Mouse (Mus musculus): ENCODE measurements around the gene Slc7a6os.
A peak's percentile ranks its signal among the peaks of the same experiment; 100 is the strongest.

Slc7a6os gene

DNA sequence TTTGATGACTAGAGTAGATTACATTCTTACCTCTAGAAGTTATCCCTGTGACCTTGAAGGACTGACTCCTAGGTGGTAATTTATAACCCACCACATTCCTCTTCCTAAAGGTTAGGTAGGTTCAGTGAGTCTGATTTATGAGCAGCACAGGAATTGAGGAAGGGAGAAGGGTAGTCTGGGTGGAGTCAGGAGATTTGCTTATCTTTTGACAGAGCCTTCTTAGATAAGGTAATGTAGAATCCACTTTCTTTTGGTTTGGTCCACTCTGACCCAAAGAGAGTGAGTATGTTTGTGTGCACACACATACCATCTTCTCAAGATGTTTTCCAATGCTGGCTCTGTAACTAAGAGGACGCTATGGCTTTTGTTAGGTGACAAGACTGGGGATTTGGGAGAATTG is 33.1 kb downstream of the Slc7a6os start:
- DNase-seq (ENCODE audit: low spot score in 2 of 2): no peak

DNA sequence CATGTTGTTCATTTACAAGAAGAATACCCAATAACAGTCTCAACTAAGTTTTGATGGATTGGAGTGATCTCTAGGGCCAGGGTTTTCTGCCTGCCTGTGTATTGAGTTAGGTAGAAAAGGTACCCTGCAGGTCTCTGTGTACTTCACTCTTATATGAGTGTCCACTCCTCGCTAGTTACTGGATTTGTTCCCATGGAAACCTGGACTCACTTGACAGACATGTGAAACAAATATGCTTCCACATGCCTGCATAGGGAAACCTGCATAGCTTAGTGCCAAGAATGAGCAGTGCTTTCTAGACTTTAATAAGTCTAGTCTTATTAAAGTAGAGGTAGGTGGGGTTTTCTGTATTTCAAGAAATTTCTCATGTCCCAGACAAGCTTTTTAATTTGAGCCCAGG is 33.8 kb downstream of the Slc7a6os start:
- DNase-seq (ENCODE audit: low spot score in 2 of 2): no peak

DNA sequence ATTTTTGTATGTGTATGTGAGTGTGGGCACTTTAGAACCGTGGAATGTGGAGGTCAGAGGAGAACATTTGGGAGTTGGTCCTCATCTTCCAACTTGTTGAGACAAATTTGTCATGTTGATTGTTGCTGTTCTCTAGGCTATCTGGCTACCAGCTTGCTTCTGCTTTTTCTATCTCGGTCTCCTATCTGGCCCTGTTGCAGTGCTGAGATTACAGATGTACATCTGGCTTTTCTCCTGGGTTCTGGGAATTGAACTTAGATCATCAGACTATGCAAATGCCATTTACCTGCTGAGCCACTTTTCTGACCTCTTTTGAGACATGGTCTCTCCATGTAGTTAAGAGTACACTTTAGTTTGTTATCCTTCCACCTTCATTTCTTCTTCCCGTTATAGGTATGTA is 37.2 kb downstream of the Slc7a6os start:
- DNase-seq (ENCODE audit: low spot score in 2 of 2): no peak

DNA sequence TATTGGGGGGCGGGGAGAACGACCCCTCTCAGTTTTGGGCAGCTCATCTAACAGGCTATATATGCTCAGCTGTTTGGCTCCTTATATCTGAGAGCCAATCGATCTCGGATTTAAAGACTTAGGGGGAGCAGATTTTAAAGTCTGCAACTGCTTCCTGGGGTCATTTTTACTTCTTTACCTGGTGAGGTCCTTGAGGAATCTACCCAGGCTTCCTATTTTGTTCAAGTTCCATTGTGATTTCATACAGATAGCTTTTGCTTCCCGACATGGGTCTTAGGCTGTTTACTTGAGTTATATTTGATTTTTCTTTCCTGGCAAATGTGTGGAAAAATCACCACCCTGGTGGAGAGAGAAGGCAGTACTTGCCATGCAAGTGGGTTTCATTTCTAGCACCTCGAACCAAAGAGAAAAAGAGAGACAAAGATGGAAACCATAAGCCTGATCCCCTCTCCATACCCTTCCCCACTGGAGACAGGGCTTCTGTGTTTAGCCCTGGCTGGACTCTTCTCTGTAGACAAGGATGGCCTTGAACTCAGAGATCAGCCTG is 40.7 kb downstream of the Slc7a6os start:
- no peak for DNase-seq (ENCODE audit: low spot score in 2 of 2)

DNA sequence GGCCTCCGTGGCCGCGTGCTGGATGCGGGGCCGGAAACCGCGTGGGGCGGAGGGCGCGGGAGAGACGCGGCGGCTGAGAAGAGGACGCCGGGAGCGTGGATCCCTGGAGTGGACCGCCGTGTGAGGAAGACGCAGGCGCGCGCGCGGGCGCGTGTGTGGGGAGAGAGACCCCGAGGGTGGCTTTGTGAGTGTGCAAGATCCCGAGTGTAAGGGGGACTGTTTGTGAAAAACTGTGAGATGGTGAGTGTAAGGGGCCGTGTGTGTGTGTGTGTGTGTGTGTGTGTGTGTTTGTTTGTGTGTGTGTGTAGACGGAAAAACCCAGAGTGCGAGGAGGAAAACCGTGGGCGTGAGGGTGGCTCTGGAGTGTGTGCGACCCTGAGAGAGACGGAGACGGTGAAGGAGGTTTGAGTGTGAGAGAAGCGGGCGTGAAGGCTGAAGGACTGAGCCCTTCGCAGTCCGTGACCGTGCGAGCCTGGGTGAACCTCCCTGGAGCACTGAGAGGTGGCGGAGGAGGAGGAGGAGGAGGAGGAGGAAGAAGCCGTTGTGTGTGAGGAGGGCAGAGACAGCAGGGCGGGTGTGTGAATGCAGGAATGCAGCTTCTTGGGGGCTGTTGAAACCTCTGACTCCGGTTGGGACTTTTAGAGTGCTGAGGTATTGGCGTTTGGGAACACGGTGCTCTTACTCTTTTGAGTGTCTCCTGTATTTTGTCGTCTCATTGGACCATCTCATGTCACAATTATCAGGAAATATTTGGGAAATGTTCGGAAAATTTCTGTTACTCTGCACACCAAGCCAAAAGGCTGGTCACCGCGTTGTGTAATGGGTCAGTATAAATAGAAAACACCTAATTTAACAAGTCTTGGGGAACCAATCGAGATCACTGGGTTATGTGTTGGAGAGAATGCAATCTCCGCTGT is 41.5 kb downstream of the Slc7a6os start:
- DNase-seq (ENCODE audit: low spot score in 2 of 2): peak; percentile 41 to 44

- peak; percentile 79 to 90 for DNase-seq (ENCODE audit: low spot score in 2 of 2)
These were observed 42.2 kb downstream of the Slc7a6os start, which contains the start of gene Slc7a6 for GRCm38 (mm10) chr8:106168356-106169016. Slc7a6 (plus strand) TSS chr8:106168857.

DNA sequence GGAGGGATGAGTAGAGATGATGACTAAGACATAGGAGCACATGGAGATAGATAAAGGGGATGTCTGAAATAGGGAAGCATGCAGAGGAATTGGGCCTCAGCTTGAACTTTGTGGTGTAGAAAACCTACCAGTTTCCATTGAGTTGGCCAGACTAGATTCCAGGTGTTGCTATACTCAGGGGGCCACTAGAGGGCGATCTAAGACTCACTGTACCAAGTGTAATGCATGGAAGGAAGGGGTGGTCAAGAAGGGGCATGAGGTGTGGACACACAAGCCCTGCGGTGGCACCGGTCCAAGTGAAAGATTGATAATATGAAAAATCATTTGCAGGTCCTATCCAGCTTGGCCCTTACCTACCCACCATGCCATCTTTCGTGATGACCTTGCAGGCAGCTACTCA is 45.3 kb downstream of the Slc7a6os start:
- DNase-seq (ENCODE audit: low spot score in 2 of 2): peak; percentile 67 to 81

- no peak for DNase-seq (ENCODE audit: low spot score in 2 of 2)
These were observed 47.5 kb downstream of the Slc7a6os start for GRCm38 (mm10) chr8:106163251-106163650.

DNA sequence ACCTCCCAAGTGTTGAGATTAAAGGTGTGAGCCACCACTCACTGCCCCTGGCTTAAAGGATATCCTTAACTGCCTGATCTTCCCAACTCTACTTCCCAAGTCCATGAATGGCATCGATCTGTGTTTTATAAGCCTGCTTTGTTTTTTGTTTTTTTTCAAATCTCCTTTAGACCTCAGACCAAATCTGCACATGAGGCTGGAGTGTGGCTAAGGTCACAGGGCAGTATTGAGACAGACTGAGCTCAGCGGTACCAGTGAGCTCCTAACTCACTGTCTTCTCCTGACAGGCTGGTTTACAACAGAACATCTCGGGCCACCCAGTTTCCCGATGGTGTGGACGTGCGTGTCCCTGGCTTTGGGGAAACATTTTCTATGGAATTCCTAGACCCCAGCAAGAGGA is 50.9 kb downstream of the Slc7a6os start:
- DNase-seq (ENCODE audit: low spot score in 2 of 2): no peak

DNA sequence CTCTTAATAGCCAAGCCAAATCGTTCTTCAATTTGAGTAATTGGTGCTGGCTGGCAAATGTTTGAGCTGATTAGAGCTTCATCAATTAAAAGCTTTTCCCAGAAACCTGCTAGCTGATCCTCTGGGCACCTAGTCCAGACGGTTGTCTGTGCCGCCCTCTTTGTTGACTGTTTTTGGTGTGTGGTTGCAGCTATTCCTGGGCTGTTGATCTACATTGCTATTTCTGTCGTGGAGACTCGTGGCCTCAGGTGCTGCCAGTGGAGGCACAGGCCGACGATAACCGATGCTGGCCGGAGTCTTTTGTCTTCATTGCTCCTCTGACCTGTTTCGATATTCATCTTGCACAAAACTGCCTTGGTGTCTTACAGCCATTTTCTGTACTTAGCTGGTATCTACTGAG is 52.4 kb downstream of the Slc7a6os start:
- no peak for DNase-seq (ENCODE audit: low spot score in 2 of 2)

GRCm38 (mm10) chr8:106157419-106157818 is 53.3 kb downstream of the Slc7a6os start:
- no peak for DNase-seq (ENCODE audit: low spot score in 2 of 2)

DNA sequence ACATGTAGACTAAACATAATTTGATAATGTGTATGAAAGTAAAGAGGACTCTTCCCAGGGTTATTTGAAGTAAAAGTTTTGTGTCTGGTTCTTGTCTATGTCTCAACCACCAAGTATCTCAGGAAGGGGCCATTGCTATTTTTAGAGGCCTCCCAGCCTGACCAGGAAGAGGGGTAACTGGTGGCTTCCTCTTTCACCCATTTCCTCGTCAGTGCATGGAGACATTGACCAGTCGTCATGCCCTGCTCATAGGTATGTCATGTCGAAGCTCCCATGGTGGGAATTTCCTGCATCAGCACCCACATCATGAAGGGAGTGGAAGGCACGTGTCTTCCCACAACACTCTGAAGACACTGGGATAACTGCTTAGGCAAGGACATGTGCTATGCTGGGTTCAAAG is 57.9 kb downstream of the Slc7a6os start:
- no peak for DNase-seq (ENCODE audit: low spot score in 2 of 2)

GRCm38 (mm10) chr8:106151041-106151440 is 59.7 kb downstream of the Slc7a6os start:
- no peak for DNase-seq (ENCODE audit: low spot score in 2 of 2)
